Mouse (Mus musculus) megakaryocyte, embryonic 14.5 days (primary cell): ENCODE measurements at regions not wholly inside any gene's neighbourhood (a gene's known extent, or its start where the extent isn't known, plus 50 kb on each side); places are given as distances from the start of the nearest gene placed in this dataset.

ENCODE experiments used
- FLI1 ChIP-seq: IDR thresholded peaks from 2 replicates; pipeline ENCODE4 v1.6.1; 2012; ENCODE audit warnings: low read length, inconsistent platforms, mixed read lengths
- GATA1 ChIP-seq: IDR thresholded peaks from 3 replicates; pipeline ENCODE4 v1.6.1; 2012; ENCODE audit warnings: mixed read lengths, low read length, inconsistent platforms, borderline replicate concordance

DNA sequence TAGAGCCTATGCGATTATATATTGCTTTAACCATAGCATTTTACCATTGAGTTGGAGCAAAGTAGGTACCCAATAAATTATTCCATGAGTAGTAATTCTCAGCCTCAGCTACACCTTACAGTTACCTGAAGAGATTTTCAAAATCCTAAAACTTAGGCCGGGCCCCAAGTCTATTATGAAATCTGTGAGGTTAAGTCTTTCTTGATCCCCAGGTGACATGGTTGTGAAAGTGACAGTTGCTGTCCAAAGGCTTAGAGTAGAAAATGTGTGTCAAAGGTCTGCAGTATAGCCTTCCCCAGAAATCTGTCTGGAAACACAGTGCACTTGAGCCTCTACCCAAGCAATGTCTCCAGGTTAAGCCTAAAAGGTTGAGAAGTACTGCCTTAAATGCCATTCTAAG is 333.7 kb downstream of the Nr2f2 start:
- no peak for TF ChIP-seq FLI1
- TF ChIP-seq GATA1: no peak
